Mouse (Mus musculus) bone marrow macrophage, adult 2 months (primary cell): ENCODE data around the gene Lims1.

Source experiments
- CTCF ChIP-seq: IDR thresholded peaks from 2 replicates; pipeline ENCODE4 v1.5.1; 2012; ENCODE audit warnings: low read depth, mild to moderate bottlenecking, low read length, moderate library complexity
- POLR2A ChIP-seq: IDR thresholded peaks from 2 replicates; pipeline ENCODE4 v1.6.1; 2012; ENCODE audit warnings: mild to moderate bottlenecking, low read depth, low read length, borderline replicate concordance

GRCm38 (mm10) chr10:58405949-58406305 is 82.7 kb downstream of the Lims1 start:
- TF ChIP-seq CTCF: no peak
- TF ChIP-seq POLR2A: no peak
